Mouse (Mus musculus) natural killer cell, adult 2 months (primary cell): ENCODE measurements around the gene Dennd4a.

Experiments used
- DNase-seq, 2 experiments: peaks; one replicate each; pipeline ENCODE4 v3.0.0; 2022; ENCODE audit warnings: low spot score in 2 of 2

Dennd4a gene

DNA sequence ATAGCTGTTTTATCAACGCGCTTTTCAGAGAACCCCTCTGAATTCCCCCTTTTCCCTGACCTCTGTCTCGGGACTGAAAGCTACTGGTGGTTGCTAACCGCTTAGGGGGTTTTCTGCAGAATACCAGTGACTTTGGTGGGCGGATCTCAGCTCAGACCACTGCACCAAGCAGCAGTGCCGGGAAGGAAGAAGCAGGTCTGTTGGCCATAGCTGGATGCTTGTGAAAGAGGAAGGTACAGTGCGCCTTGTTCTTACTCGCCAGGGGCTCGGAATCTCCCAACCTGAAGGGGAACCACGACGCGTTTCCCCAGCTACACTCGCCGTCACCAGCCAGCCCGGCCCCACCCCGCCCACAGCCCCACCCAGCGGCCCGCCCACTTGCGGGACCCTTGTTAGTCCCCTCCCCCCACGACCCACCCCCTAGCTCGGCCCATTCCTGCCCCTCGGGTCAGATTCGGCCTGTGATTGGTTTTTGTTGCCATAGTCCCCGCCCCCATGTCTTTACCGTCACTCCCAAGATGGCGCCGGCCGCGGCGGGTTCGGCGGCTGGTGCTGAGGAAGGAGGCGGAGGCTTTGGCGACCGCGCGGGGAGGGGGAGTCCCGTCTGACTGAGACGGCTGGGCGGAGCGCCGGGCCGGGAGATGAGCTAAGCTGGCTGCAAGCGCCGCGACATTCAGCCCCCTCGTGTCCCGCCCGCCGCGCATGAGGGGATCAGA lies at the start of gene Dennd4a:
Gene Dennd4a (plus strand): TSS at position 519 of the 716 bp plus-strand sequence.
- peak; percentile 99 for DNase-seq

DNA sequence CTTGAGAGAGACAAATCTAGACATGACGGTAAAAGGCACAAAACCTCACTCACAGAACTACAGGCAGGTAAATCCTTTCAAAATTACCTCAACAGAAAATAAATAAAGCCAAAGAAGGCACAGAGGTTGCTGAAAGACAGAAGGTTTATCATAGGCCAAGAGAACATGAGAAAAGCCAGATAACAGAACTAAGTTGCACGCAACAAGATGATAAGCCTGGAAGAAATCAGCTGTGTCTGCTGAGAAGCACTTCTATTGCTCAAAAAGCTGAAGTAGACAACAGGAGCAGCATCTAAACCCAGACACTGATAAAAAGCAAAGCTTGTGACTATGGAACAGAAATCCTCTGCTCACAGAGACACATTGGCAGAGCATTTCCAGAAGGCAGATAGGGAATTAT lies 46.3 kb upstream of the Dennd4a start:
- no peak for DNase-seq

DNA sequence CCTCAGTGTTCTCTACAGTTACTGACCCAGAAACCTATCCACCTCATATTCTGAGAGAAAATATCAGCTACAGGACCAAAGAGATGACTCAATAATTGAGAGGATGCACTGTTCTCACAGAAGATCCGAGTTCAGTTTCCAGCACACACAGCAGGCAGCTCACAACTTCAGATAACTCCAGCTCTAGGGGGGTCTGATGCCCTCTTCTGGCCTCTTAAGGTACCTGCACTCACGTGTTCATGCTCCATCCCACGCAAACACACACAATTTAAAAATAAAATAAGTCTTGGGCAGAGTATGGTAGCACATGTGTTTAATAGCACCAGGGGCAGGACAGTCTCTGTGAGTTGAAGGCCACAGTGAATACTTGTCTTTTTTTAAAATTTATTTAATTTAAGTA lies 45.0 kb upstream of the Dennd4a start:
- DNase-seq, result no peak

DNA sequence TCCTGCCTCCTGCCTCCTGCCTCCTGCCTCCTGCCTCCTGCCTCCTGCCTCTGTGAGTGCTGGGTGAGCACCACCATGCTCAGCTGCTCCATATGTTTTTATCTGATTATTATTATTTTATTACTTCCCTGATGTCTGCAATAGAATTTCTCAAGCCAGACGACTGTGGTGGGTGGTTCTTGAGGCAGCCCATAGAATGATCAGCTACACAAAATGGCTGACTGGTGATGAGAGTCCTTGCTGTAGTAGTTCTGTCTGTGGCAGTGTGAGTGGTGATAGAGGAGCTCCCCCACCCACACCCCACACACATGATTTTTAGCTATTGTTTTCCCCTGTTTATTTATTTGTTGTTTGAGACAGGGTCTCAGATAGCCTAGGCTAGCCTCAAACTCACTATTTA lies 43.3 kb upstream of the Dennd4a start:
- no peak for DNase-seq

DNA sequence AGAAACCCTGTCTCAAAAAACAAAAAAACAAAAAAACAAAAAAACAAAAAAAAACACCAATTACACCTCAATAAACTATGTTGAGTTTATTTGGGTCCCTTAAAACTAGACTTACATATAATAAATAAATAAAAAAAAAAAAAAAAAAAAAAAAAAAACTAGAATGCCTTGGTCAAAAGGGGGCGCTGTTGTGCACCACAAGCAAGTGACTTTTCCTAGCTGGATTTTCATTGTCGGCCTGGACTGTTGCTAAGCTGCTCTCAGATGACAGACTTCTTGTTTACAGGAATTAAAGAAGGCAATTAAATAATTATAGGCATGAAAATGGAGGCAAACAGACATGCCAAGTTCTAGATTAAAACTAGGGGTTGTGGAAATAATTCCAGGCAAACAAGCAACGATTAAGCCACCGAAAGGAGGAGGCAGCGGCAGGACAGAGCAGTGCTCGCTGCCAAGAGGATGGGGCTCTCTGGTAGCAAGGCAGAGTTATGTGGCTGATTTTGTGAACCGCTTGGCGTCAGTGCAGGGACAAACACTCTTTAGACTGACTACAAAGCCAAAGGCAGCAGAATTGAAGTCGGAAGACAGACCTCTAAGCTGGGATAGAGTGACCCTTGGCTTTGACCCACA lies 42.0 kb upstream of the Dennd4a start:
- DNase-seq, result peak; percentile 21 to 35

DNA sequence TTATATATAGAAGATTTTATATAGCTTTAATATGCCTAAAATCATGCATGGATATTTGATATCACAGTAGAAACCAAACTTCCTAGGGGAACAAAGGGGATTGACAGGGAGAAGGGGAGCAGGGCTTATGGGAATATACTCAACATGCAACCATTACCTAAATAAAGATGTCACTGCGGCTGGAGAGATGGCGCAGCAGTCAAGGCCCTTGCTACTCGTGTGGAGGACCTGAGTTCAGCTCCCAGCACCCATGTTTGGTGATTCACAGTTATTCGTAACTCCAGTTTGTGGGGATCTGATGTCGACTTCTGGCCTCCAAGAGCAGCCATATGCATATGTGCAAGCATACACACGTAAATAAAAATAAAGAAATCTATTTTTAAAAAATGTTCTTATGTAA lies 41.2 kb upstream of the Dennd4a start:
- DNase-seq, result no peak

DNA sequence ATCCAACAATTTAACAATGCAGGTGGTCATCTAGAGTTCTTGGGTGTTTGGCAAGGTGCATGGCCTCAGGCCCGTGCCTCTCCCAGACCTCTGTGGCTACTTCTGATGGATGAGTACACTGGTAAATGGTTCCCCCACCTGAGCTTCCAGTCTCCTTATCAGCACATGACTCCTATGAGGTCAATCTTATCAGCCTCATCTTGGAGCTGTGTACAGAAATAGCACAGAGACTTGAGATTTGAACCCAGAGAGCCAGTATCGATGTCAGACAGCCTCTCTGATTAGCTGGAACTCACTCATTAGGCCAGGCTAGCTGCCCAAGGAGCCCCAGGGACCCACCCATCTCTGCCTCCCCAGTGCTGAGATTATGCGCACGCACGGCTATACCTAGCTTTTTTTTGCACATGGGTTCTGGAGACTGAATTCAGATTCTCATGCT lies 40.7 kb upstream of the Dennd4a start:
- no peak for DNase-seq

DNA sequence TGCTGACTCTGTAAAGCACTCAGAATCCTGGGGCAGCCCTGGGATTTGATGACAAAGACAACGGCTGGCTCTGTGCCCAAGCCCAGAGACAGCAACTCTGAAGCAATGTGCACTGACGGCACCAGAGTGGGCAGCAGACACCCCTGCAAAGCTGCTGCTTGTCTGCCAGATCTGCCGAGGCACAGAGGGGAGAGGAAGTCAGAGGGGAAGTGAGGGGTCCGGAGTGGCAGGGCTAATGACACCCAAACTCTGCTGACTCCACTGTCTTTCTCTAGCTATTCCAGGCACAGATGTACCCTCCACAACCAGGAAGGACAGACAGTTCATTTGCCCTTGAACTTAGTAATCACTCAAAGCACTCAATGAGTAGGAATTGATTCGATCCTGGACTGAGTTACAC lies 39.9 kb upstream of the Dennd4a start:
- no peak for DNase-seq

DNA sequence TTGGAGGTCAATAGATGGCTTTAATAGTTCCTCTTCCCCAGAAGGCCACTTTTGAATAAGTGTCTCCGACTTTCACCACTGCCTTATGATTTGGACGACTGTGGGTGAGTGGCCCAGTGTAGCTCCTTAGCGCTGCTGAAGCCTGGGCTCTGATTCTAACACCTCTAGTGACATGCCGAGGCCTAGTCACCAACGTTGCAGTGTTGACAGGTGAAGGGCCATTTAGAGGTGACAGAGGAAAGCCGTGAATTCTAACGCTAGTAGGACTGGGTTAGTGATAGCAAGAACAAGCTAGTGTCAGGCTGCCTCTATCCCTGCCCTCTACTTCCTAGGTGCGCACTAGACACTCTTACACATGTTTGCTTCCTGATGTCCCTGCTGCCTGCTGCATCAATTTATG lies 37.9 kb upstream of the Dennd4a start:
- no peak for DNase-seq

DNA sequence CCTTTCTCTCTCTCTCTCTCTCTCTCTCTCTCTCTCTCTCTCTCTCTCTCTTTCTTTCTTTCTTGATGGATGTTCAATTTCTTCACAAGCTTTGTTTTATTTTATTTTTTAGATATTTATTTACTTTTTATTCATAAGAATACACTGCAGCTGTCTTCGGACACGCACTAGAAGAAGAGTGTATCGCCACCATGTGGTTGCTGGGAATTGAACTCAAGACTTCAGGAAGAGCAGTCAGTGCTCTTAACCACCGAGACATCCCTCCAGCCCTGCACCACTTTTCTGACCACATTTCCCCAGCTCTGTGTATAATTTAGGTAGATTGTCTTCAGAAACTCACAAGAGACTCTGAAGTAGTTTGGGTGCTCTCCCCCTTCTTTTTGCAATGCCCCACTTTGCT lies 37.2 kb upstream of the Dennd4a start:
- DNase-seq, result no peak

DNA sequence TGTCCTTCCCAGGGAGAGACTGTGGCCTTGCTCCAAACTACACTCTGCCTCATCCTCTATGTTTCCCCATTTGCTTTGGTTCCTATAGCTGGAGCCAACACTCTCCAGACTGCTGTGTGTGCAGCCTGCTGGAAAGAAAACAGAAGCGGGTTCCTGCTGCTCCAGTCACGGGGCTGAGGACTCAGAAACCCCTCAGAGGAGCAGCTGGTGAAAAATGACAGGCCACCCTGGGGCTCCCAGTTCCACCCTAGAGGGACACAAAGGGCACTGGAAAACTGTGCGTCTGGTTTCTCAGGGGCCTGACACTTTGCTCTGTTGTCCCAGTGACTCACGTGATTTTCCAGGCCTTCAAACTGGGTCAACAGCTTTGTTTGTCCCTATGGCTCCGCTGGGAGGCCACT lies 36.7 kb upstream of the Dennd4a start:
- DNase-seq, result no peak

DNA sequence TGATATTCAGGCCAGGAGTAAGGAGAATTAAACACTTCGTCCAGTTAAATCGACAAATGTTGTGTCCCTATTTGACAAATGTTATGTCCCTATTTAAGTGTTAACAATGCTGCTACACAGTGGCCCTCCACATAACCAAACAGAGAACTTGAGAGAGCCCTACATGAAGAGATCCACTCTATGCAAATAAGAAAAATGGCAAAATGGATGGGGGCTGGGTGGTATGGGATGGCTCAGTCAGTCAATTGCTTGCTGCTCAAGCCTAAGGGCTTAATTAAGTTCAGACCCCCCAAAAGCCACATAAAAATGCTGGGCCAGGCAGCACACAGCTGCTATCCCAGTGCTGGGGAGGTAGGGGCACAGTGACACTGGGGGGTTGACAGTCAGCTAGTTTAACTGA lies 36.3 kb upstream of the Dennd4a start:
- no peak for DNase-seq

DNA sequence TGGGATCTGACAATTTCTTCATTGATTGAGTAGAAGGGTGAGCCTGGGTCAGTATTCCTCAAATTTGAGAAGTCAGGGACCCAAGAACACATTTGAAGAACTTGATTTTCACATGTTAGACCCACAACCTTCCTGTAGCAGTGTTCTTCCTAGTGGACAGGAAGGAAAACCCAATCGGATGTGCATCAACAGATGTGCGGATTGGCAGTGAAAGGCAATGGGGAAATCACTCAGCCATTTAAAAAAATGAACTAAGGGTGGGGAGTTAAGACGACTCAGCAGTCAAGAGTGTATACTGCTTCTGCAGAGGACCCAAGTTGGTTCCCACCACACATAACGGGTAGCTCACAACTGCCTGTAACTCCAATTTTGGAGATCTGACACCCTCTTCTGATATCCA lies 35.6 kb upstream of the Dennd4a start:
- no peak for DNase-seq

DNA sequence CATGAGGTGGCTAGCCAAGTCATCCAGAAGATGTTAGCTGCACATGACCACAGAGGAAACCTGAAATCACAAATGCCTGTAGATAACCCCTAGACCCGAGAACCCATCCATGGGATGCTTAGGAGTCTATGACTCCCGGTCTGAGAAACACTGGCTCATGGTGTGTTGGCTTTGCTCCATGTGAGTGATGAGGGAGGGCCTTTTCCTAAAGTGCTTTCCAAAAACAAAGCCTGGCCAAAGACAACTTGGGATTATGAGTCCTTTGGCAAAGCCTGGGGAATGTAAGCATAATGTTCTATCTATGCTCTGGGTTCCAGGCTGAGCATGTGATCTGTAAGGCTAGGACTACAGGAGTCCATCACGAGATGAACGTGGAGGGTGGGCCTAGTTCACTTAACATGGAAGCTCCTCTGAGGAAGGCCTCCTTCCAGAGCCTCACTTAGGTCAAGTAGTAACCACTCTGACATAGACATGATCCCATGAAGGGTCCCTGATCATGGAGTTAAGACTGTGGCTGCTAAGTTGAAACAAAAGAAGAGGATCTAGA lies 33.6 kb upstream of the Dennd4a start:
- DNase-seq, result no peak

DNA sequence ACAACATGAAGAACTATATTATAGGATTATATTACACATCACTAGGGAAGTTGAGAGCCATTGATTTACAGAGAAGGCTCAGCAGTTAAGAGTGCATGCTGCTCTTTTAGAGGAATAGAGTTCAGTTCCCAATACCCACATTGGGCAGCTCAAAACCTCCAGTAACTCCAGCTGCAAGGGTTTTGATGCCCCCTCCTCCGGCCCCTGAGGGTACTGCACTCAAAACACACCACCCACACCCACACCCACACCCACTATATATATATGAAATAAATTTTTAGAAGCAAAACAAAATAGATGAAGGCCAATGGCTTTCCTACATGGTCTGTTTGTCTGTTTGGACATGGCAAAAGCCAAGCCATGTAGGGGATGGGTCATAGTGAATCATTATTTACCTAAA lies 33.0 kb upstream of the Dennd4a start:
- peak in 1 of 2 experiments; percentile 12 for DNase-seq

DNA sequence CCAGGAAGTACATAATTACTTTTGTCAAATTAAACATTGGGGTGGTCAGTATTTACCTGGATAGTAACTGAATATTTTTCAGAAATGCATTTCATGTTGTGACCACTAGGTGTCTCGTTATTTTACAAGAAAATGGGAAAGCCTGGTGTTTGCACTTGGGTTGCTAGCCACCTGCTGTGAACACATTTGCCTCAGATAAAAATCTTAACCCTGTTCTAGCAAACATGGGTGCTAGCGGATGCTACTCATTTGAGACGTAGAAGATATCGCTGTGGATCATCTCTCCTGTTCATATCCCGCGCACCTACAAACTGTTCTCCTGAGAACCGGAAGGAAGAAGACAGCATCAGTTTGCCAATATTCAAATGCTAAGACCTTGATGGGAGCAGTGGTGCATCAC lies 31.5 kb upstream of the Dennd4a start:
- peak; percentile 24 to 36 for DNase-seq

DNA sequence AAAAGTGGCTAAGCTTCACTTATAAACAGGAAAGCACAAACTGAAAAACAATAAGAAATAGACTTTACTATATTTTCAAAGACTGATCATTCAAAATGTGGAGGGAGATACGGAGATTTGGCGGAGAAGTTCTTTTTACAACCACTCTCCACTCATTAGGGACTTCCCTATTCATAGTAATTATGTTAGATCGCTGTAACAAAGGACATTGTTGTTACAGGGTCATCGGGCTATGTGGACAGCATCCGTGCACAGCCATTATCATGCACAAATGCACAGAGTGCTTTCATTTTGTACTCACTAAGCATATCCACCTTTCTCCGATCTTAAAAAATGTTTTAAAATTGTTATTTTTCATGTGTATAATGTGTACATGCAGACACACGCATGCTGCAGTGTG lies 27.6 kb upstream of the Dennd4a start:
- no peak for DNase-seq

DNA sequence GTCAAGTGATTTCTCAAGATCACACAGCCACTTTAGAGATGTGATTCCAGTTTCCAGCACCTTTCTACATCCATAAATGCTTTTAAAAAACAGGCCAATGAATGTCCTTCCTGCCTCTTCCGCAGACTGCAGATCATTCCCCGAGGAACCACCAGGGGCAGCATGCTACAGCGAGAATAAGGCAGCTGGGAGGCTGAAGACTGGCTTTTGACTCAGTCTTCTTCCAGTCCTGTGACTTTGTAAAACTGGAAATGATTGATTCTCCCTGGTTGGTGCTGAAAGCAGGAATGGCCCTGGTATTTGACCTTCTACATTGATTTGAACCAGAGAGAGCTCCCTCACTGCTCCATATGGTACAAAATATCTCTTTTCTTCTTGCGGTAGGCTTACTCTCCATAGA lies 26.3 kb upstream of the Dennd4a start:
- DNase-seq, result peak; percentile 77 to 83

DNA sequence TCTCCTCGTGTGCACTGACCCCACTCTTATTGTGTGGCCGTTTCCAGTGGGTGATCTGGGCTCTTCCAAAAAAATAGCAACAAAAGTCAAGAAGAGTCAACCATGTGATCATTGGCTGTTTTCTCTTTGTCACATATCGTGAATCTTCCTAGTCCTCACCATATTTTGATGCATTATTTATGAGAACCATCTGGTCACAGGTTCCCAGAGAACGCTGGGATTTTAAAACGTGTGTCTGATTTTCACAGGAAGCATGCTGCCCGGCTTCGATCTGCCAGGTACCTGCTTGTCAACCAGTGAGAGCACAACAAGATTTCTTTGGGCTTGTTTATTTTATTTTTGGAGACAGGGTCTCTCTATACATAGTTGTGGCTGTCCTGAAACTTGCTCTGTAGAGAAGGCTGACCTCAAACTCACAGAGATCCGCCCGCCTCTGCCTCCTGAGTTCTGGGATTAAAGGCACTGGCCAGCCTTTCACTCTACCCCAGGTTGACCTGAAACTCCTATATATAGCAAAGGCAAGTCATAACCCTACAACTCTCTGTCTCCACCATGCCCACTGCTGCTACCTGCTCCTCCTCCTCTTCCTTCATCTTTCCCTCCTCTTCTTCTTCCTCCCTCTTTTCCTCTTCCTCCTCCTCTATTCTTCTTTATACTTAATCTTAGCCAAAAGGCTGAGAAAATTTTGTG lies 24.8 kb upstream of the Dennd4a start:
- no peak for DNase-seq

DNA sequence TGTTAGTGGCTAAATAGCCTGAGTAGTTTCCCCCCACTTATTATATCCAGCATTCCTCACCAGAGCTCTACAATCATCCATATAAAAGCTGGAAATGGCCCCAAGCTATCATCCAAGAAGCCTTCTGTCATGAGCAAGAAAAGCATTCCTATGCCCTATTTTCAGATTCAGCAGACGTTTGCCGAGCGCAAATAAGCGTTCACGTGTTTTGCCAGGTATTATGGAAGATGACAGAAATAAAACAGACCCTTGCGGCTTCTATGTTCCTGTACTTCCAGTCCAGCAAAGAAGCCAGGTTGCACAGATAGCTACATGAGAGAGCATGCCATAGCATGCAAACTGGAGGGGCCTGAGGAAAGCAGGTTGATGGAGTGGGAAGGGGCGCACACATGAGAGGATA lies 23.1 kb upstream of the Dennd4a start:
- no peak for DNase-seq

DNA sequence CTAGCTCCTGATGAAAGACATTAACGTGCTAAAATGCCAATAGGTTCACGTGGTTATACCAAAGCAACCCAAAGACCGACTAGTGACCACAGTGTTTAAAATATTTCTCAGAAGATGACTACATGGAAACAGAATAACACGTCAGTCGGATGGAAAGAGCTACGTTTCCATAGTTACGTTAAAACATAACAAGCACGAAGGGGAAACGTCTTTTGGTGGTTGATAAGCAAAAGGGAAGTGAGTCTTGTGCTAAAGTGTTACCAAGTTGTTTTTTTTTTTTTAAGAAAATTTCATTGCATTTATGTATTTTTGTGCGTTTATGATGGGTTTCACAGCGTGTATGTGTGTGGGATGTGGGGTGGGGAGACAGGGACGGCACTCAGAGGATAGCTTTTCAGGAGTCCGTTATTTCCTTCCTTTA lies 21.8 kb upstream of the Dennd4a start:
- peak; percentile 72 to 82 for DNase-seq

DNA sequence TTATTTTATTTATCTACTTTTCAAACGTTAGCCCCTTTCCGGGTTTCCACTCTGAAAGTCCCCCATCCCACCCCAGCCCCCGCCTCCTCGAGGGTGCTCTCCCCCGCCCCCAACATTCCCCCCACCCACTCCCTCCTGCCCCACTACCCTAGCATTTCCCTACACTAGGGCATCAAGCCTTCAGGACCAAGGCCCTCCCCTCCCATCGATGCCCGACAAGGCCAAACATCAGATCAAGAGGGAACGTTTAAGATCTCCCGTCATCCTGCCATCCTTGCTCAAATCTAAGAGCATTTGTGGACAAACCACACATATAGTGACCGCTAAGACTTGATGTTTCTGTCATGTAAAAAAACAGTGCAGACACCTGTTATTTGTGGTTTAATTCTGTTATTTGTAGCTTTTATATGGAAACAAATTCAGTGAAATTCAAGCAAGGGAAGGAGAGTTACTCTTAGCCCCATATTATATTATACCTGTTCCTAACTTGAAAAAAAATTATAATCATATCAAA lies 21.2 kb upstream of the Dennd4a start:
- DNase-seq, result no peak
